Mouse (Mus musculus) limb, embryonic 12.5 days (tissue): Measurements from ENCODE around the gene Cep63. TPM values are rescaled to one million over a fixed set of nuclear protein-coding genes. Genes with fewer than 3 reads are reported as not detected.
A peak's percentile ranks its signal among the peaks of the same experiment; 100 is the strongest.

Experiments used
- ATAC-seq: fragments of 200-750 bp; cut with Nextera tagmentation; 2 replicates; pipeline ENCODE4 v1.8.0; 2017; ENCODE audit warnings: low read depth, moderate TSS enrichment; ENCODE audit not compliant: insufficient number of reproducible peaks, insufficient read depth, low FRiP score, low TSS enrichment
- H3K27ac ChIP-seq: fragments of 300-500 bp; sonication (generic); 2 replicates; pipeline ENCODE4 v1.5.1; 2016; ENCODE audit warnings: mild to moderate bottlenecking, moderate library complexity
- H3K27me3 ChIP-seq: fragments of 300-500 bp; sonication (generic); 2 replicates; pipeline ENCODE4 v1.6.1; 2016; ENCODE audit warnings: mild to moderate bottlenecking, moderate library complexity
- H3K36me3 ChIP-seq: fragments of 300-500 bp; sonication (generic); 2 replicates; pipeline ENCODE4 v1.6.1; 2016; ENCODE audit warnings: mild to moderate bottlenecking, moderate library complexity
- H3K4me1 ChIP-seq: fragments of 300-500 bp; sonication (generic); replicated peaks from 2 replicates; pipeline ENCODE4 v1.6.1; 2016
- H3K4me2 ChIP-seq: fragments of 300-500 bp; sonication (generic); 2 replicates; pipeline ENCODE4 v1.6.1; 2016; ENCODE audit warnings: mild to moderate bottlenecking, moderate library complexity
- H3K4me3 ChIP-seq: fragments of 300-500 bp; sonication (generic); replicated peaks from 2 replicates; pipeline ENCODE4 v1.5.1; 2016; ENCODE audit warnings: mild to moderate bottlenecking
- H3K9ac ChIP-seq: fragments of 300-500 bp; sonication (generic); replicated peaks from 2 replicates; pipeline ENCODE4 v1.6.1; 2016; ENCODE audit warnings: mild to moderate bottlenecking, moderate library complexity
- H3K9me3 ChIP-seq: fragments of 300-500 bp; sonication (generic); 2 replicates; pipeline ENCODE4 v1.6.1; 2016; ENCODE audit warnings: mild to moderate bottlenecking, moderate library complexity
- WGBS: fragments of 180-500 bp; shearing (Covaris S2); methylation state at CpG from one replicate; pipeline ENCODE4 v1.1.7; 2016; 5-methylcytosine and 5-hydroxymethylcytosine counted together
- polyA plus RNA-seq: library from polyadenylated mRNA; unstranded; fragments of >200 nt; fragmentation: Nextera tagmentation; extraction: Ambion mirVana; gene quantifications from 2 replicates; pipeline ENCODE4 v1.2.1, GENCODE M21; 2016

Cep63 gene
- polyA plus RNA-seq, 1 experiment from 2014 or later = 52.6 TPM

- H3K4me2 ChIP-seq = no peak overlapping the region
- no peaks in the 10 kb centered on the region for H3K27me3 ChIP-seq
- peaks cover 57% of the 10 kb centered on the region for H3K36me3 ChIP-seq
- 96% methylated on average over 3 of the region's 3 CpGs for WGBS
- no peak overlapping the region for H3K9ac ChIP-seq
- no peaks in the 10 kb centered on the region for H3K9me3 ChIP-seq
- no peak overlapping the region for H3K4me3 ChIP-seq
- no peak overlapping the region for H3K27ac ChIP-seq
- ATAC-seq = no peak
- H3K4me1 ChIP-seq = no peaks in the 10 kb centered on the region
These were observed 17.1 kb downstream of the Cep63 start for GRCm38 (mm10) chr9:102609221-102609620.

DNA sequence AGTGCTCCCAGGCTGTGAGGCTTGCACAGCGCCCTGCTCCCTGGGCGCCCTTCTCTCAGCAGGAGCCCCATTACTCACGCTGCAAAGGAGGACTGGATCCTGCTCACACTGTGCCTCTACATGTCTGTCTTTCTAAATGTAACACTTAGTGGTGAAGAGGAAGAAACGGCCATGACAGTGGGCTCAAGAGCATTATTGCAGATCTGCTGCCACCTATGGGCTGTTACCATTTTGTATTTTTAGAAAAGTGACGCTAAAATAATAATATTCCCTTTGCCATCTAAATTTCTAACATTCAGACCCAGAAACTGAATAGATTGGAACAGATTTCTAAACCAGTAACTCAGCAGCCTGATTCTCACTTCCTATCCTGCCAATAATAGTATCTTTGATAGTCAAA, 18.9 kb downstream of the Cep63 start:
- Histone ChIP-seq H3K4me2 (no peak overlapping the region), H3K27ac (no peak overlapping the region), H3K27me3 (no peaks in the 10 kb centered on the region), H3K9me3 (no peaks in the 10 kb centered on the region), H3K4me3 (no peak overlapping the region), H3K4me1 (no peaks in the 10 kb centered on the region), H3K9ac (no peak overlapping the region), H3K36me3 (peaks cover 45% of the 10 kb centered on the region)
- WGBS = 65% methylated on average over 5 of the region's 5 CpGs
- no peak for ATAC-seq

DNA sequence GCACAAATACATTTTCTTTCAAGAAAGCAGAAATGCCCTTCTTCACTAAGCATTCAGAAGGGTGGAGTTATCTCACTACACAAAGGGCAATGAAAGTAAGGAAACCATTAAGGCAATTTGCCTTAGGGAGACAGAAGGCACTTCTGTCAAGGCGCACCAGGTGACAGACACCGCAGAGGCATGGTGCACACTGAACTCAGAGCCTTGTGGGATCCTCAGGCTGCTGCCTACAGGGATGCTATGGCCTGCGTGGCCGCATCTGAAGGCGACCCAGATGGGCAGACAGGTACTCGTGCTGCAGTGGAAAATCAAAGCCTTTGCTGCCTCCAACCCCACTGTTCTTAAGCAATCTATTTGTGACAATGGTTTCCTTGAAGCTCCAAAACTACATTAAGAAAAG, 21.2 kb downstream of the Cep63 start:
- WGBS = 86% methylated on average over 6 of the region's 6 CpGs
- Histone ChIP-seq H3K27me3 (no peaks in the 10 kb centered on the region), H3K4me2 (no peak overlapping the region), H3K4me1 (no peaks in the 10 kb centered on the region), H3K27ac (no peak overlapping the region), H3K36me3 (peaks cover 31% of the 10 kb centered on the region), H3K4me3 (no peak overlapping the region), H3K9me3 (no peaks in the 10 kb centered on the region), H3K9ac (no peak overlapping the region)
- ATAC-seq = no peak

GRCm38 (mm10) chr9:102601666-102602065, 24.7 kb downstream of the Cep63 start:
- H3K36me3 ChIP-seq = peaks cover 27% of the 10 kb centered on the region
- 74% methylated on average over 2 of the region's 2 CpGs for WGBS
- no peak overlapping the region for H3K4me2 ChIP-seq
- no peaks in the 10 kb centered on the region for H3K9me3 ChIP-seq
- no peak overlapping the region for H3K9ac ChIP-seq
- no peaks in the 10 kb centered on the region for H3K27me3 ChIP-seq
- ATAC-seq = no peak
- no peak overlapping the region for H3K27ac ChIP-seq
- no peaks in the 10 kb centered on the region for H3K4me1 ChIP-seq
- no peak overlapping the region for H3K4me3 ChIP-seq

DNA sequence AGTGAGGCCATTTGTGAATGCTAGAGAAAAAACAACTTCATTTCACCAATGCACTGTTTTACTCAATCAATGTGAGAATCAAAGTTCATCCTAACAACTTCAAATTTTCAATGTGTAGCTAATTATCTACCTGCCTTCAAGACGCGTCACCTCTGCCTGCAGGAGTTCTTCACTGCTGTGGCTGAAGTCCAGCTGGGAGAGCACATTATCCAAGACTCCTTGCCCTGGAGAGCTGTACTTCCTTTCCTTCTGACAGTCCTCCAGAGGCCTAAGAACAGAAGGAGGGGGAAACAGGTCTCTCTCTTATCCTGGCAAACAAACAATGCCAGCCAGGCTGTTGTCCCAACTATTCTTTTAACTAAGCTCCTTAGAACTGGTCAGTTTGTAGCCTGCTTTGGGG, 25.1 kb downstream of the Cep63 start:
- 68% methylated on average over 2 of the region's 2 CpGs for WGBS
- Histone ChIP-seq H3K27me3 (no peaks in the 10 kb centered on the region), H3K36me3 (peaks cover 31% of the 10 kb centered on the region), H3K9me3 (no peaks in the 10 kb centered on the region), H3K4me3 (no peak overlapping the region), H3K4me1 (no peaks in the 10 kb centered on the region), H3K27ac (no peak overlapping the region), H3K4me2 (no peak overlapping the region), H3K9ac (no peak overlapping the region)
- ATAC-seq = no peak

GRCm38 (mm10) chr9:102595662-102596436, 30.5 kb downstream of the Cep63 start:
- Histone ChIP-seq H3K27me3 (no peaks in the 10 kb centered on the region), H3K4me1 (peaks cover 10% of the 10 kb centered on the region; the same call in 1 of the 2 replicates), H3K36me3 (peaks cover 51% of the 10 kb centered on the region), H3K4me2 (no peak overlapping the region), H3K9me3 (no peaks in the 10 kb centered on the region), H3K27ac (no peak overlapping the region), H3K9ac (no peak overlapping the region), H3K4me3 (no peak overlapping the region)
- 91% methylated on average over 8 of the region's 8 CpGs for WGBS
- ATAC-seq = no peak

DNA sequence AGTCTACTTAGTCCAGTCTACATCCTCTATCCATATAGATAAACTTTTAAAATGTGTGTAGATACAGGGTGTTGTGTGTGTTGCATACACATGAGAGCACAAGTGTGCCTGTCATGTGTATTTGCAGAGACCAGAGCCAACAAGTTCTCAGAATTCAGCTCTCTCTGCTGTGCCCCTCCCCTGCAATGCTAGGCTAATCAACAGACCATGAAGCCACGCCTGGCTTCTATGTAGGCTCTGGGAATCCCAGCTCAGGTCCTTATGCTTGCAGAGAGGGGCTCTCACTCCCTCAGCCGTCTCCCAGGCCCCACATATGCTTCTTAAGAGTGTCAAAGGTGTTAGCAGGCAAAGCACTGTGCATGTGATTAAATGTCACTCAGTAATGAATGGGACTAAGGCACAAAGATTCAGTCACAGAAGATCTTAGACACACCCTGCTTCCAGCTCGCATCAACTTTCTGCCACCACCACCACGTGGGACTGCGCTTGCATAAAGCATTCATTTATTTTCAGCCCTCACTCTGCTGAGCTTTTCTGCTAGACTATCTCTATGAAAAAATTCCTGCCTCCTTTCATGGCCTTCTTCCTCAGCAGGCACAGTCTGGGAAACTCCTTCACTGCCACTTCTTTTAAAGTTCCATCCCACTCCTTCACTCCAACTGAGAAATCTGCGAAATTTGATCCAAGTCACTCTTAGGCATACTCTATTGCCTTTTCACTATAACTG, 31.5 kb downstream of the Cep63 start:
- Histone ChIP-seq H3K4me1 (peaks cover 10% of the 10 kb centered on the region; the same call in 1 of the 2 replicates), H3K9me3 (no peaks in the 10 kb centered on the region), H3K27me3 (no peaks in the 10 kb centered on the region), H3K27ac (0 out of 2 replicates have a peak overlapping the region, but pooled peaks have one; percentile 13), H3K4me3 (no peak overlapping the region), H3K36me3 (peaks cover 51% of the 10 kb centered on the region), H3K9ac (no peak overlapping the region), H3K4me2 (no peak overlapping the region)
- ATAC-seq = no peak
- 64% methylated on average over 6 of the region's 6 CpGs for WGBS

DNA sequence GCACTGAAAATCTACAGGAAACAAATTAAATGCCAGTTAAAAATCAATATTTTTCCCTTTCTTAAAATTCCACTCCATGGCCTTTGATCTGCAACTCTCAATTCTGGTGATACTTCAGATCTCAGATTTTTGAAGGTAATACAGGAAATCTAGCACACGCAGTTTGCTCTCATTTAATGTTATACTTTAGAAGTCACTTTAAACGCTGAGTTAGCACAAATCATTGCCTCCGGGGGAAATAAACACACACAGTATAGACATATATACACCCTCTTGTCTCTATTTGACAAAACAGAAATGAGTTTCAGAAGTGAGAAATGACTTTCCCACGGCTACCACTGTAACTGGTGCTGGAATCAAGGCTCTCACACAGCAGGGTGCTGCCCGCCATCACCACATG, 39.0 kb downstream of the Cep63 start:
- no peaks in the 10 kb centered on the region for H3K9me3 ChIP-seq
- ATAC-seq = no peak
- H3K27me3 ChIP-seq = no peaks in the 10 kb centered on the region
- no peak overlapping the region for H3K4me3 ChIP-seq
- WGBS = 76% methylated on average over 5 of the region's 5 CpGs
- no peak overlapping the region for H3K27ac ChIP-seq
- no peak overlapping the region for H3K4me2 ChIP-seq
- H3K9ac ChIP-seq = no peak overlapping the region
- peaks cover 55% of the 10 kb centered on the region; the same call in 1 of the 2 replicates for H3K36me3 ChIP-seq
- no peaks in the 10 kb centered on the region for H3K4me1 ChIP-seq

DNA sequence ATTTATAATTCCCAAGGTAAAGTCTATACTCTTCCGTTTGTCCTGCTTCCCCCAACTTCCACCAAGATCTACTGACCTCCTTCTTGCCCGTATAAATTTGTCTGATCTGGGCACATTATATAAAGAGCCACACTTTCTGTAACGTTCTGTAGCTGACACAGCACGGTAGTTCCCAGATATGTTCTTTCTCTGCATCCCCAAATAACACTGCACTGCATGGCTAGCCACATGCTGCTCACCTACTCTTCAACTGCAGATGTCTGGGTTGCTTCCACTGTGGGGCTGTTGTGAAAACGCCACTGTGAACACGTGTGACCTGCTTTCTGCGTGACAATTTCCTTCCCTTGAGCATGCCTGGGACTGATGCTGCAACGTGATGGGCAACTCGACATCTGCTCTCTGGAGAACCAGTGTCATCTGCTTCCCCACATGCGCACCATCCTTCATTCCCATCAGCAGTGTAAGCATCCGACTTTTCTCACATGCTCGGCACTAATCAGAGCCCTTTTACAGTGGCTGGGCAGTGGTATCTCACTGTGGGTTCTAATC, 44.3 kb downstream of the Cep63 start:
- Histone ChIP-seq H3K4me3 (no peak overlapping the region), H3K36me3 (peaks cover 31% of the 10 kb centered on the region; the same call in 1 of the 2 replicates), H3K27ac (no peak overlapping the region), H3K9me3 (no peaks in the 10 kb centered on the region), H3K9ac (no peak overlapping the region), H3K27me3 (no peaks in the 10 kb centered on the region), H3K4me2 (no peak overlapping the region), H3K4me1 (no peaks in the 10 kb centered on the region)
- ATAC-seq = no peak
- WGBS = 82% methylated on average over 12 of the region's 12 CpGs

DNA sequence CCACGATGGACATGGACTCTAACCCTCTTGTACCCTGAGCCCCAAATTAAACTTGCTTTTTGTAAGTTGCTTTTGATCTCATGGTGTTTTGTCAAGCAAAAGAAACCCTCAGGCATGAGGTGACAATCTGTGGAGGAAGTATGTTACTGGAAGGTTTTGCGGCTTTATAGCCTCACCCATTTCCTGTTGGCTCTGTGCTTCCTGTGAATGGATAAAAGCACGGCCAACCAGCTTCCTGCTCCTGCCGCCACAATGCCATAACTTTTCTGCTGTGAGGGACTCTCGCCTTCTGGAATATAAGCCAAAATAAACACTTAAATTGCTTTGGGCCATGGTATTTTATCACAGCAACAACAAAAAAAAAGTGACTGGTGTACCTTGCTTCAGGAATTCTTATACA, 48.9 kb downstream of the Cep63 start:
- H3K9ac ChIP-seq = no peak overlapping the region
- H3K36me3 ChIP-seq = no peaks in the 10 kb centered on the region
- WGBS = 50% methylated on average over 5 of the region's 5 CpGs
- no peak overlapping the region for H3K4me3 ChIP-seq
- no peak overlapping the region for H3K4me2 ChIP-seq
- peaks cover 21% of the 10 kb centered on the region for H3K4me1 ChIP-seq
- H3K27me3 ChIP-seq = no peaks in the 10 kb centered on the region
- no peaks in the 10 kb centered on the region for H3K9me3 ChIP-seq
- no peak overlapping the region for H3K27ac ChIP-seq
- ATAC-seq = no peak

GRCm38 (mm10) chr9:102572888-102573287, 53.4 kb downstream of the Cep63 start:
- Histone ChIP-seq H3K4me3 (no peak overlapping the region), H3K4me2 (no peak overlapping the region), H3K27me3 (no peaks in the 10 kb centered on the region), H3K4me1 (peaks cover 25% of the 10 kb centered on the region), H3K36me3 (no peaks in the 10 kb centered on the region), H3K27ac (no peak overlapping the region), H3K9me3 (no peaks in the 10 kb centered on the region), H3K9ac (no peak overlapping the region)
- ATAC-seq = no peak
- 69% methylated on average over 5 of the region's 5 CpGs for WGBS
